Mouse (Mus musculus): ENCODE data around the gene Trim71.

Gene Trim71

DNA sequence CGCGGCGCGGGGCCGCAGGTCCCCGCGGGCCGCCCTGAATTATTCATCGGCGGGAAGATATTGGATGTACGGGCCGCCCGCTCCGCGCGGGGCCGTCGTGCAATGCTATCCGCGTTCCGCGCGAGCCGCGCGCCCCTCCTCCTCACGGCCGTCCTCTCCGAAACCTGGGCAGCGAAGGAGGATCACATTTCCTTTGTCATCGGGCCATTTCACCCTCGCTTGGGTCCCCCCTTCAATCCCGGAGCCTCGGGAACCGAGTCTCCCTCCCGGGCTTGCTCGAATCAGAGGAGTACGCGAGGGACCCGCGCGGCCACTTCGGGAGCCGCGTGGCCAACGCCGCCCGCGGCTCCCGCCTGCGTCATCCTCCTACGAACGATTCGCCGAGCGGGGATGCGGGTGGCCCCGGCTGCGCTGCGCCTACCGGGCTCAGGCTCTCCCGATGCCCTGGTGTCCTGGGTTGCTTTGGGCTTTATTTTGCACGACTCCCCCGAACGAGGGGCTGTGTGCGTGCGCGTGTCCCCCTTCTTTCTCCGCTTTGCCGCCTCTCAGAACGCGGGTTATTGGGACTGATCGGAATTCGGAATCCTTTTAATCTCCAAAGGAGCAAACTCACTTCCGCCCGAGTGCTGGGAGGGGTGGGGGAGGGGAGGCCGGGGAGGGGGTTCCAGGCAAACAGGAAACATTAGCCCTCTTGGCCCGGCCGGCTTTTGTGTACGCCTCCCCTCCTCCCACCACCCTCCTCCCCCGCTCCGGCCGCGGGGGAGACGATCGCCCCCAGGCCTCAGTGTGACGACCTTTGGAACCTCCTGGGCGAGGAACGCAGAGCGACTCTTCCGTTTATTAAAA is at the start of gene Trim71:
Gene Trim71 (minus strand): TSS at position 609 of the 846 bp plus-strand sequence.
- peak; percentile 26 for DNase-seq (ENCODE audit: low read depth)

DNA sequence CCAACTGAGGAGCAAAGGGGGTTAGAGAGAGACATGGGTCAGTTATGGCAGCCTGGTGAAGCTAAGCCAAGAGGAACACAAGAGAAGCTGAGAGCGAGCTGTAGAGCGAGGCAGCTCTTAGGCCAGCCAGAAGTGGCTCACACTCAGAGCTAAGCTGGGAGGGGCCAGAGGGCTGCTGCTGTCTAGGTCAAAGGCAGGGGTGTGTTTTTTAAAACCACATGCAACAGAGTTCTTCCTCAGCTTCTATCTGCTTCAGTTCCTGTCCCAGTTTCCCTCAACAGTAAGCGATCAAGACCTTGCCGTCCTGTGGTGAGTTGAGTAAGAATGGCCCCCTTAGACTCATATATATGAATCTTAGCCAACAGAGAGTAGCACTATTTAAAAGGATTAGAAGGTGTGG is 48.9 kb upstream of the Trim71 start:
- no peak for DNase-seq (ENCODE audit: low read depth)

DNA sequence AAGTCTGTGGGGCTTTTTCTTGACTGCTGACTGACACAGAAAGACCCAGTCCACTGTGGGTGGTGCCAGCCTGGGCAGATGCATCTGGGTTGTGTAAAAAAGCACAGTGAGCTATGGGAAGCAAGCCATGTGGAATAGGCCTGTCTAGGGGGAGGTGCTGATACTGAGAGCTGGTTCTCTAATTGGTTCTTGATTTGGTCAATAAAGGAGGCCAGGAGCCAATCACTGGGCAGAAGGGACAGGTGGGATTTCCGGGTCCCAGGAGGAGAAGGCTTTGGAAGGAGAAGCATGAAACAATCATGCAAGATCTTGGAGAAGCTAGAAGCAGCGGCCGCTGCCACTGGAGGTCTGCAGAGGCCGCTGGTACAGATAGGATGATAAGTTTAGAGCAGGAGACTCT is 48.4 kb upstream of the Trim71 start:
- DNase-seq (ENCODE audit: low read depth), result no peak

DNA sequence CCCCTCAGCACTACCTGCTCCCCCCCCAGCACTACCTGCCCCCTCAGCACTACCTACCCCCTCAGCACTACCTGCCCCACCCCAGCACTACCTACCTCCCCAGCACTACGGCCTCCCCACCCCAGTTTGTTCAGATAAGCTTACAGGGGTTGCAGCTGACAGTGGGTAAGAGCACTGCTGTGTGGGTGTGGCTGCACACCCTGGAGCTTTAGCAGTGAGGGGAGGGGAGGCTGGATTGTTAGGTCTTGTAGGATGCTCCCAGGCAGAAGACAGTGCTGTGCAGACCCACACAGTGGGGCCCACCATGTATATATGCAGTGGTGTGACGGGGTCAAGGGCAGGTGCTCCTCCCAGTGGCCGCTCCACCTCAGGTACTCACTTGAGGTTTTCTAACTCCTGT is 46.1 kb upstream of the Trim71 start:
- DNase-seq (ENCODE audit: low read depth), result no peak

DNA sequence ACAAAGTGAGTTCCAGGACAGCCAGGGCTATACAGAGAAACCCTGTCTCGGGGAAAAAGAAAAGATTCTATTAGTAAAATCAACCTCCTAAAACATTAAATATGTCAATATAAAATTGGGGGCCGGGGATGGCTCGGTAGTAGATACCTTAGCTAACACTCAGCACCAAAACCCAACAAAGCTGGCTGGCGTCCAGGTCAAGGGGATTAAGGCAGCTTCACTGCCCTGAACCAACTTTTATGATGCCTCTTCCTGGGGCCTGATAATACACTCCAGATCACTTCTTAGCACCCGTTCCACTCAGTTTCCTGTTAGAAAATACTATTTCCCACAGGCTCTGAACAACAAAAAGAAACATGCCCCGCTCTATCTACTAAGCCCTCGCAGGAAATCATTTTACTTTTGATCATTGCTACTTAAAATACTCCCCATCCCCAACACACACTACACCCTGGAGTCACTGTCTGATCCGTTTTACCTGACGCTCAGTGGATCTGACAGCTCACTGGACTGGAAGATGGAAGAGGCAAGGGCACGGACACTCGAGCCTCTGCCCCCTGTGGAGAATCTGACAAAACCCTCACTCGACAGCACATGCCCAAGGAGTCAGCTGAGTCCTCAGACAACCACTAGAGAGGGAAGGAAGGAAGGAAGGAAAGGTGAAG is 39.8 kb upstream of the Trim71 start:
- no peak for DNase-seq (ENCODE audit: low read depth)

DNA sequence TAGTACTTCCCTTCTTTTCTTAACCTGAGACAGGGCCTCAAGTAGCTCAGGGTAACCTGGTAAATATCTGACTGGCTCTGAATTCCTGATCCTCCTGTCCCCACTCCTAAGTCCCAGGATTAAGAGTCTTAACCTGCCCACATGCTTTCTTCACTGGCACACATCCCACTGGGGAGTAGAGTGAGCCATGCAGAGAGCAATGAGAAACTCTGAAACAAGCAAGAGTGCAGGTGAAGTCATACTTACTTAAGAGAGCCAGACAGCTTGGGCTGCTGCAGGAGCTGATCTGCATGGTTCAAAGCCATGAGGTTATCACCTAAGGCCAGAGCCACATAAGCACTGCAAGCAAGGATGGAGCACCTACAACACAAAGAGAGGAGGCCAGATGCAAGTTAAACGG is 36.9 kb upstream of the Trim71 start:
- DNase-seq (ENCODE audit: low read depth), result no peak

DNA sequence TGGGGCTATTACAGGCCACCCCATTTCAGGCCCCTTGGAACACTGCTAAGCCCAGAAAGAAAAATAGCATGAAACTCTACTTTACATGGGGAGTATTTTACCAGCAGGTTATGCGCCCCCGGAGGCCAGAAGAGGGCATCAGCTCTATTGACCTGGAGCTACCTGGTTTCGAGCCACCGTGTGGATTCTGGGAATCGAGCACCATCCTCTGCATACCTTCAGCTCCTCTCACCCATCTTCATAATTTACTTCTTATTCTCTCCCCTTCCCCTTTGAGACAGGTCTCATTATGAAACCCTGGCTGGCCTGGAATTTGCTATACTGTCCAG is 20.8 kb upstream of the Trim71 start:
- peak; percentile 34 for DNase-seq (ENCODE audit: low read depth)

DNA sequence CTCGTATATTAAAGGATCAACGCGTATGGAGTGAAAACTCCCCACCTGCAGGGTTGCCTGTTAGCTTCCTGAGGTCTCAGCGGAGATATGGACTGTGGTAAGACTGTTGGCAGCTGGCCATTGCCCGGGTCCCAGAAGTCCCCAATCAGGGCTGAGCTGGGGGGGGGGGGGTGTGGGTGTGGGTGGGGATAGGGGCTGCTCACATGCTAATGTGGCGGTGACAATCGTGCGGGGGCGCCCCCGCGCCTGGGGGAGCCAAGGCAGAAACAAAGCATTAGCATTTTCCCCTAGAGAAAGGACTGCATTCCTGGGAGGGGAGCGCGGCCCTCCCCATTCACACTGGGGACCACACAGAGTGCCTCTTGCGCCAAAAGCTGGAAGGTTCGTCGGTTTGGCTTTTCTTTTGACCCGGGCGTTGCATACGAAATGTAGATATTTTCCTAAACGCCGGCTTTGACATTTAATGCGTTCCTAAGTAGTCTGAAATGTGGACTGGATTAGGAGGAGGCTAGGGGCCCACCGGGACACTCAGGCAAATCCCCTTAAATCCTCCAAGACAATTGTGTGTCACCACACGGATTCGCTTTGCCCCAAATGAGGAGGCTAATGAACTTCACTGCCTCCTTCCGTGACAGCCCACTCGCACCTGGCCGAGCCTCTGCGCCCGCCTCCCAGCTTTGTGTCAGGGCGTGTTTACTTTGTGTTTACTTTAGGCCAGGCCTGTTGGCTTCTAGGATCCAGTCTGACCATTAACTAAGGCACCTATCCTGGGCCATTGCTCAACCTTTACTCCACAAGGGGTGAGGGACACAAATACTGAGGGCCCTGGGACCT is 20.2 kb upstream of the Trim71 start:
- DNase-seq (ENCODE audit: low read depth), result peak; percentile 14

DNA sequence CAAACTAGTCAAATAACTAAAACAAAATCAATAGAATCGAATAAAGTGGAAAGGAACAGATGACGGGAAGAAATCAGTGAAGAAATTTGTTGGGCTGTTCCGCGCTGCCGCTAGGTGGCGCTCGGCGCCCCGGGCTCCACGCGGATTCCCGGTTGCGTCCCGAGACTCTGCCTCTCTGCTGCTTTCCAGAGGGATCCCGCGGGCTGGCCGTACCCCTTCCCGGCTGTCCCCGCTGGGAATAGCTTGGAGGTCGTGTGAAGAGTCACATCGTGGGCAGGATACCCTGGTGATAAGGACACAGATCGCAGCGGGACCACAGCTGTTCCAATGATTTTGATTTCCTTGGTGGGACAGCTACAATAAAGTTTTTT is 19.6 kb upstream of the Trim71 start:
- peak; percentile 69 for DNase-seq (ENCODE audit: low read depth)

DNA sequence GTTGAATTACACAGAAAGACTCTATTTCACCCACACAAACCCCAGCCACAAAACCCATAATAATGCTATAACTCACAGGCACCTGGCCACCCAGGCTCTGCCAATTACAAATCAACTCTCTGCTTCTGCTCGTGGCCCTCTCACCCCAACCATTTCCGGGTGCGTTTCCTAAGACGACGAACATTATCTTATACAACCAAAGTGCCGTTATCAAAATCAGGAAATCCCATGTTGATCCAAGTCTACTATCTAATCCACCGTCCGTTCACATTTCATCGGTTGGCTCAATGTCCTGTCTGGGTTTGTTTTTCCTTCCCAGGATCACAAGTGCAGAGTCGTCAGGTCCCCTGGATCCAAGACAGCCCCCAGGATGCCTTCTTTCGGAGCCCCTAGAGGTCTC is 14.5 kb upstream of the Trim71 start:
- no peak for DNase-seq (ENCODE audit: low read depth)

DNA sequence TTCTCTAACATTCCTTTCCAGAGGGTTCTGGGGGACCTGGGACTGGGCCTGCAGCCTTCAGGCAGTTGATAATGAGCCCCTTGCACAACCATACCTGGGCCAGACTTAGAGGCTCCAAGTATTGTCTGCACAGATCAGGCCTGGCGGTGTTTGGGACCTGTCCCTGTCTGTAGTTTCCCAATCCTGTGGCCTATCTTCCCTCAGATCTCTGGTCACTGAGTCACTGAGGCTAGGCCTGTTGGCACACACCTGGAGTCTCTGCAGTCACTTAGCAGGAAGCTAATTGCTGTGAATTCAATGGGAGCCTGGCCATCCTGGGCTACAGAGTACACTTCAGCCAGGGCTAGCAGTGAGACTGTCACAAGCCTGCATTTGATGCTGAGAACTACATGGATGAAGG is 11.8 kb upstream of the Trim71 start:
- DNase-seq (ENCODE audit: low read depth), result no peak

DNA sequence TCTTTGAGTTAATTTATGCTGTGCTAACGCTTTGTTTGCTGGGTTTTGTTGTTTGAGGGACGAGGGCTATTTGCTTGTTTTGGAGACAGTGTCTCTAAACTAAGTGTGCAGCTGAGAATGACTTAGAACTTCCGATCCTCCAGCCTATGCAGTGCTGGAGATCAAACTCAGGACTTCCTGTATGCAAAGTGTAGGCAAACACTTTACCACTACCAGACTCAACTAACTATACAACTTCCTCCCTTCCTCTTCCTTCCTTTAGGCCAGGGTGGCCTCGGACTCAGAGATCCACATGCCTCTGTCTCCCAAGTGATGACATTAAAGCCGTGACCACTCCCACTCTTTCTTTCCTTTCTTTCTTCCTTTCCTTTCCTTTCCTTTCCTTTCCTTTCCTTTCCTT is 9.4 kb upstream of the Trim71 start:
- peak; percentile 34 for DNase-seq (ENCODE audit: low read depth)

DNA sequence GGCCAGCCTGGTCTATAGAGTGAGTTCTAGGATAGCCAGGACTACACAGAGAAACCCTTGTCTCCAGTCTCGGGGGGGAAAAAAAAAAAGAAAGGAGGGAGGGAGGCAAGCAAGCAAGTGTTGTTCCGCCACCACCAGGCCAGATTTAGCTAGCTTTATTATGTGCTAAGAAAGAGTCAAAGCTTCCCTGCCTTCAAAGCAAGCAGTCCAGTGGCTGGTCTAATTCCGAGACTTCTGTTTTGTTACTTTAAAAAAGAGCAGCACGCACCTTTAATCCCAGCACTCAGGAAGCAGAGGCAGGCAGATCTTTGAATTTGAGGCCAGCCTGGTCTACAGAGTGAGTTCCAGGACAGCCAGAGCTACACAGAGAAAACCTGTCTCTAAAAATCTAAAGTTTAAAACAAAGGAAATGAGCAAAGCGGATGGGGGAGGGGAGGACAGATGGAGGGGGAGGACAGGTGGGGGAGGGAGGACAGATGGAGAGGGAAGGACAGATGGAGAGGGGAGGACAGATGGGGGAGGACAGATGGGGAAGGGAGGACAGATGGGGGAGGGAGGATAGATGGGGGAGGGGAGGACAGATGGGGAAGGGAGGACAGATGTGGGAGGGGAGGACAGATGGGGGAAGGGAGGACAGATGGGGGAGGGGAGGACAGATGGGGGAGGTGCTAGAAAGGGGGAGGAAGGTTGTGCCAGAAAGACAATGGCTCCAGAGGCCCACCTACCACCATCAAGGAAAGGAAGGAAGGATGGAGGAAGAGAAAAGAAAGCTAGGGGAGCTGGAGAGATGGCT is 4.7 kb upstream of the Trim71 start:
- no peak for DNase-seq (ENCODE audit: low read depth)

DNA sequence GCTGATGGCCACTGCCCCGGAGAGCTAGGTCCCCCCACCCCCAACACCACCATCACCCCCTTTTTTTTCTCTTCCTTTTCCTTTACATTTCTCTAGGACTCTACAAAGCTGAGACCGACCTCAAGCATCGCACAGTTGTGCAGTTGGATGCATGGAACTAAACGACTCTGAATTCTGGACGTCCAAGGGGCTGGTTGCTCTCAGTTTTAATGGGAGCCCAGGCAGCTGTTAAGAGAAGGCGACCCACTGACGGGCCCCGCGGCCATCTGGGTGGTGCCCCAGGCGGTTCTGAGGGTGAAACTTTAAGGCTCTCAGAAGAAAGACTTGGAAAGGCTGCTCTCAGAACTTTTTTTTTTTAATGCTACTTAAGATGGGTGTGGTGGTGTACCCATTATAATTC is 498 bp upstream of the Trim71 start:
- no peak for DNase-seq (ENCODE audit: low read depth)

DNA sequence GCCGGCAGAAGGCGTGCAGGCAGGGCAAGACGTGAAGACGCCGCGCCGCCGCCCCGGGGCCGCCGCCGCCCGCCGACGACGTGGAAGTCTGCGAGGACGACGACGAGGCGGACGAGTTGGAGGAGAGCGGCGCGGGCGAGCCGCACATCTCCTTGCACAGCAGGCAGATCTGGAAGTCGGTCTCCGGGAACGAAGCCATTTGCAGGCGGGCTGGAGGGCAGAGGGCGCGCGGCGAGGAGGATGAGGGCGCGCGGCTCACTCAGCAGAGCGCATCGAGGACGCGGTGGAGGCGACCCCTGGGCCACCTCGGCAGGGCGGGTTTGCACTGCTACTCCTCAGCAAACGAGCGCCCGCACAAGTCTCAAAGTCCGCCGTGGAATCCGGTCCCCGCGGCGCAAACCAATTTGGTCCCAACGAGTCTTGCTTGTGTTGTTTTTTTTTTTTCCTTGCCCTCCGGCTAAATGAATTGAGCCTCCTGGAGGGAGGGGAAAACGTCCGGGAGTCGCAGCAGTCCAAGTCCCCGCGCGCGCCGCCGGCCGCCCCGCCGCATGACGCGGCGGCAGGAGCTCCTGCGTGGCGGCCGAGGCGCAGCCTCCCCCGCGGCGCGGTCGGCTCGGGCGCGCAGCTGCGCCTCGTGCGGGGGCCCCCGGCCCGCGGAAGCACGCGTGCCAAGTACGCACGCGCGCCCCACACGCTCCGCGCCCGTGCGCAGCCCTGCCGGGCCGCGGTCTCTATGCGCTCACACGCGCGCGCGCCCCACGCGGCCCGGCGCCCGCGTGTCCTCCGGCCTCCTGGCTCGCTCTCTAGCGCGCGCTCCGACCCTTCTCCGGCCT is 1.0 kb downstream of the Trim71 start:
- peak; percentile 39 for DNase-seq (ENCODE audit: low read depth)

DNA sequence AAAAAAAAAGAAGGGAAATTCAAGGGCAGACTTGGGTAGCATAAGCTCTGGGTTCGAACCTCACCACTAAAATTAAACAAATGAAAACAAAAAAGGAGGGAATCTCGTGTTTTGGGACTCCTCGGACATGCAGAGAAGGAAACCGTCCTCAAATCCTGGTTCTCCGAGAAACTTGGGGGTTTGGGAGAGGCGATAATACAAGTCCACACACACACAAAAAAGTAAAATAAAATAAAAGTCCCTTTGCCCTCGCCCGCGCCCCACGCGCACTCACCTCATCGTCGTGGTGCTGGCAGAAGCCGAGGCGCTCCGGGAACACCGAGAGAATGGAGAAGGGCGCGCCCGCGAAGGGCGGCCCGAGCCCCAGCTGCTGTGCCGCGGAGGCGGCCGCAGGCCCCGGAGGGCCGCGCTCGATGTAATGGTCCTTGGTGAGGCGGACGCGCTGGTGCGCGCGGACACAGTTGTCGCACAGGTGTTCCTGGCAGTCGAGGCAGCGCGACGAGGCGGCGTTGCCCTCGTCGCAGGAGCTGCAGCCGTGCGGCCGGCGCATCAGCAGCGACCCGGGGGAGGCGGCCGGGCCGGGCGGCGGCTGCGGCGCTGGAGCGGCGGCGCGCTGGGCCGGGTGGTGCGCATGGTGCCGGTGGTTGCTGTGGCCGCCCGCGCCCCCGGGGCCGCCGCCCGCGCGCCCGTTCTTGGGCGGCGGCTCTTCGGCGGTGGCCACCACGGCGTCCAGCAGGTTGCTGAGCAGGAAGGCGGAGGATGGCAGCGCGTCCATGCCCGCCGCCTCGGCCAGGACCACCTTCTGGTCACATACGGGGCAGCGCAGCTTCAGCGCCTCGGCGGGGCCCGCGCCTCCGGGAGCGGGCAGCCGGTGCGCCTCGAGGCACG is 1.9 kb downstream of the Trim71 start:
- DNase-seq (ENCODE audit: low read depth), result peak; percentile 24

DNA sequence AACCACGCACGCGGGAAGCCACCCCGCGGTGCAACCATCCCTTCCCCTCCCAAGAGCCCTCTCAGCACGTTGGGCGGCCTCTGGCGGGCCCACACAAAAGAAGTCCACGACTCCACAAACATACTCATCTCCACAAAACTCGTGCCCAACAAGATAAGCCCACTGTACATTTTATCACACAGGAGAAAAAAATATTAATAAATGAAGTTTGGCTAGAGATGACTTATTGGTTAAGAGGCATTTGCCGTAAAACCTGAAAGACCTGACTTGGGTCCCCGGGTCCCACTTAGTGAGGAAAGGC is 2.5 kb downstream of the Trim71 start:
- no peak for DNase-seq (ENCODE audit: low read depth)

DNA sequence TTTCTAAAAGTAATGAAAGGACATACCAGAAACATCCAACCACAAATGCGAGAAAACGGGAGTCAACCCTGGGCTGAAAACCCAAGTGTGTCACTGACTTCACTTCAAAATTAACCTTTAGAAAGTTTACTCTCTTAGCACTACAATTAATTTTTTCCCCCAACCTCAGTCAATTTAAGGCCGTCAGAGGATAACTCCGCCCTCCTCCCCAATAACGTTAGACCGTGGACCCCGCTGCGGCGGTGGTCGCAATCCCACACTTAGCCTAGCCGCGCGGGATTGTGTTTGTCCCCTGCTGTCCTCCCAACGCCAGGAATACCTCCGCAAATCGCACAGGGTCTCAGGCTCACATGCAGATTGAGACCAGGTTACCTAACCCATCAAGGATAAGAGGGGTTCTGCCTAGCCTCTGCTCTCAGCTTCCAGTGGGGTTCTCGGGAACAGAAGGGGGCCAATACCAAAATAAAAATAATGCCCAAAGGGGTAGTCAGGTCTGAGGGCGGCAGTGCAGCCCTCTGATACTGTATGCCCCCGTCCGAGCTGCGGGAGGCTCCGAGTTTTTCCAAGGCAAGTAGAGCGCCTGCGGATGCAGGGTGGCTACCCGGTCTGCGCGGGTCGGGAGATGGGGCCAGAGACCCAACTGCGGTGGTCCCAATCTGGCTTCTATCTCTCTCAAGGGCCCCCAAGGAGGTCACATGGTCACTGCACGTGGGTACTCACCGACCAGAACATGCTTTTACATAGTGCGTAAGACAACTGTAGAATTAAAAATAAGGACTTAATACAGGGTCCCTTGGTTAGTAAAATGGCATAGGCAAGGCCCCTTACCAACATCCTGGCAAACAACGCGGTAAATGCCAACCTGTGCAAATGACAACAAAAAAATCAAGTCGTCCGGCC is 3.1 kb downstream of the Trim71 start:
- no peak for DNase-seq (ENCODE audit: low read depth)

DNA sequence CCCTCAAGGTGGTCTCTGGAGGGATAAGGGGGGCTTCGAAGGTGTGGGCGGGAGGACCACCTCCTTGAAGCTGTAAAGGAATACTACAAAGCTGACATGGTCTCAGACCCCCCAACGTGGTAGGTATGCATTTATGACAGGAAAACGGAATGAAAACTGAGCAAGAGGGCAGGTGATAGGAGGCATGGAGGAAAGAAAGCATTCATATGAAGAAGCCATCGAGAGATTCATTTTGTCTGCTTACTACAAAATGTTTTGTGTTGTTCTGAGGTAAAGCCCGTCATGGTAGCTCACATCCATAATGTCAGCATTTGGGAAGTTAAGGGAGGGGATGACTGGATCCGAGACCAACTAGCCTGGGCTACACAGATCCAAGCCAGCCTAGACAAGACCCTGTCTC is 4.0 kb downstream of the Trim71 start:
- no peak for DNase-seq (ENCODE audit: low read depth)
